Mouse (Mus musculus): Measurements from ENCODE around the gene Olfr1415. TPM values are rescaled to one million over a fixed set of nuclear protein-coding genes. Genes with fewer than 3 reads are reported as not detected.

The Olfr1415 gene
- polyA plus RNA-seq, 1 experiment from 2014 or later: not detected

Small RNA genes lying within 50 kb of the gene (microRNA-seq; reads per million reads assigned to microRNA genes)
- gene Mir6900 (ENCODE audit: borderline number of aligned reads): 4.2 reads per million, percentile 3 among the genes with 10 or more reads in this experiment

Other genes starting within 250 kb of the Olfr1415 start
- gene Ndufa10, start 22.2 kb downstream of the Olfr1415 start, polyA plus RNA-seq (2015; fragmentation: Nextera tagmentation; extraction: Ambion mirVana): 233 and 235 TPM in 2 replicates
- gene Olfr1416, start 11.0 kb downstream of the Olfr1415 start, polyA plus RNA-seq (2015; fragmentation: Nextera tagmentation; extraction: Ambion mirVana): not detected in 2 replicates
- not detected in 2 replicates for gene Olfr1414, start 22.6 kb upstream of the Olfr1415 start, polyA plus RNA-seq (2015; fragmentation: Nextera tagmentation; extraction: Ambion mirVana)
- not detected in 2 replicates for gene Olfr1413, start 75.2 kb upstream of the Olfr1415 start, polyA plus RNA-seq (2015; fragmentation: Nextera tagmentation; extraction: Ambion mirVana)
- not detected in 2 replicates for gene Olfr1412, start 89.7 kb upstream of the Olfr1415 start, polyA plus RNA-seq (2015; fragmentation: Nextera tagmentation; extraction: Ambion mirVana)
- not detected in 2 replicates for gene Olfr1411, start 98.3 kb upstream of the Olfr1415 start, polyA plus RNA-seq (2015; fragmentation: Nextera tagmentation; extraction: Ambion mirVana)
- gene Olfr1410, start 109.7 kb upstream of the Olfr1415 start, polyA plus RNA-seq (2015; fragmentation: Nextera tagmentation; extraction: Ambion mirVana): not detected in 2 replicates
- not detected in 2 replicates for gene Olfr12, start 121.7 kb upstream of the Olfr1415 start, polyA plus RNA-seq (2015; fragmentation: Nextera tagmentation; extraction: Ambion mirVana)
- 459 and 464 TPM in 2 replicates for gene Cops9, start 145.9 kb upstream of the Olfr1415 start, polyA plus RNA-seq (2015; fragmentation: Nextera tagmentation; extraction: Ambion mirVana)
- gene Otos, start 152.7 kb upstream of the Olfr1415 start, polyA plus RNA-seq (2015; fragmentation: Nextera tagmentation; extraction: Ambion mirVana): 2.0 and 4.0 TPM in 2 replicates